Mouse (Mus musculus) embryo, embryonic 9.5 days (tissue): ENCODE measurements around the gene Lcn5.
A peak's percentile ranks its signal among the peaks of the same experiment; 100 is the strongest.

Experiments used
- DNase-seq: peaks from one replicate; pipeline ENCODE4 v3.0.0-alpha.2; 2017; ENCODE audit errors: extremely low spot score

Gene Lcn5

DNA sequence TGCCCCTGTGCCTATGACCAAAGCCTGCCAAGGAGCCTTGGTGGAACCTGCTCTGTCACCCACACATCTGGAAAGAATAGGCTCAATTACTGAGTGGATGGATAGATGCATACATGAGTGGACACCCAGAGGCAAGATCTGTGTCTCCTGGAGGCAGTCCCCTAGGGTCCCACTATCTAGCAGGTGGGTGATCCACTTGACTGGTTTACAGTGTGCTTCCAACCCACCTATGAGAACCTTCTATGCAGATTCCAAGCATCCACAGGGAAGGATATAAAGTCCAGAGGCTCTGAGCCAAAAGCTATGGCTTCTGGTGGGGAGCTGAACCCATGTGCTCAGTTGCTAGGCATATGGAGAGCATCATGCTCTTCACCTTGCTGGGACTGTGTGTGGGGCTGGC lies at the start of gene Lcn5:
TSS of gene Lcn5 (plus strand) at position 301 of the 400 bp plus-strand sequence.
- DNase-seq = no peak

DNA sequence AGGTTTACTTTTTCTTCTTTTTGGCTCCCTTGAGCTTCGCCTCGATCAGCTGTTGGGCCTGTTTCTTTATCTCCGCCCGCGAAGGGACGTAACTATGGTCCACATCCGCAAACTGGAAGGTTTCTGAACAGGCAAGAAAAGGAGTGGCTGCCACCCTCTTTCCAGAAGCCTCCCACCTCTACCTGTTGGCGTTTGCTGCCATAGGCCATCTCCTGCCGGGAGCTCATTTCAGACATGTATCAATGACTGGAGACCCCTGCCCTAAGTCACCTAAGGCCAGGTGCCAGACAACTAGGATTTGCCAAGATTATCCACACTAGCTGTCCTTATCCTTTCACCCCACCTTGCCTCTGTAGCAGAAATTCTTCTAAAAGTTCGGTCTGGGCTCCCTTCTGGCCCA lies 49.1 kb upstream of the Lcn5 start:
- no peak for DNase-seq

DNA sequence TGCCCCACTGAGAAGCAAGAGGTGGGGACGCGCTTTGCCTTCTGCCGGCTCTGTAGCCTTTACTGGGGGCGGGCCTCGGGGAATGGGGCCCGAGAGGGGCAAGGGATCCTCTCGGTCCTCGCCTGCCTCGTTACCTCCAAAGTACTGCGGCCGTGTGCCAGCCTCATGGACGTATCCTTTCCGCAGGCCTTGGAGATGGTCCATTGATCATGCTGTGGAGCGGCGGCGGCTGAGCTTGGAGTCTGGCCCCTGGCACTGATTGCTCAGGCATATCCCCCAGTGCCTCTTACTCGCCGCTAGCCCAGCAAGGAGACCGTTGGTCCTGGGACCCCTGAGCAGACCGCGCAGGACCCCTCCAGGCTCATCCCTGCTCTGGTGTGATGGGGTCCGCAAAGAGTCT lies 41.4 kb upstream of the Lcn5 start:
- no peak for DNase-seq

DNA sequence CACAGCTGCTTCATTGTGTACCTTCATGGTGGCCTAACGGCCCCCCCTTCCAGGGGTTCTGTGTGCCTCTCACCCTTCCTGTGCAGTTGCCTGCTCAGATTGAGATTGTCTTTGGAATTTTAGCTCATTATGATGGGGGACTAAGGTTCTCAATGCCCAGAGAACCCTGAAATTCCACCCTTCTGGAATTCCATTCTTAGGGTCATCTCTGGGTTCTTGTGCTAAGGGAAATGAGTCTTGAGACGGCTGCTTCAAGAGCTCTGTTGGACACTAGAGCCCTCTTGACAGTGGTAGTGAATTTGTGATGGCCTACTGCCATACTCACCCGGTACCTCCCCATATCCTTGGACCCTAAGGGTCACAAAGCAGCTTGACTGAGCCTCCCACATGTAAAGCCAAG lies 40.2 kb upstream of the Lcn5 start, which contains the start of gene Ccdc183:
TSS of gene Ccdc183 (minus strand) at position 101 of the 400 bp plus-strand sequence.
- DNase-seq = no peak

DNA sequence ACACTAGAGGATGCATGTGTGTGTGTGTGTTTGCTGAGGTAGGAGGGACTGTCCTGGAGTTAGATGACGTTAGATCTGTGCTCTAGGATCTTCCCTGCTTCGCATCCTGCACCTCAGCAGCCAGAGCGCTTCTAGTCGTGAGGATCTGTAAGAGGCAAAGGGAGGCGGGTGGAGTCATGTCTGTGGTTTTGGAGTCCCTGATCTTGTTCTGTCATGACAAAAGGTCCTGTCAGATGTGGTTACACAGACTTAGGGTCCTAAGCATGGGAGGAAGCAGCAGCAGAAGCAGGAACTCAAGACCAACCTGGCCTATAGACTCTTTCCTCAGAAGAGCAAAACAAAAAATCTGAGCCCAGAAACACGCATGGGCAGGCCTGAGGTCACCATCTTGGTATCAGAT lies 37.4 kb upstream of the Lcn5 start:
- no peak for DNase-seq

DNA sequence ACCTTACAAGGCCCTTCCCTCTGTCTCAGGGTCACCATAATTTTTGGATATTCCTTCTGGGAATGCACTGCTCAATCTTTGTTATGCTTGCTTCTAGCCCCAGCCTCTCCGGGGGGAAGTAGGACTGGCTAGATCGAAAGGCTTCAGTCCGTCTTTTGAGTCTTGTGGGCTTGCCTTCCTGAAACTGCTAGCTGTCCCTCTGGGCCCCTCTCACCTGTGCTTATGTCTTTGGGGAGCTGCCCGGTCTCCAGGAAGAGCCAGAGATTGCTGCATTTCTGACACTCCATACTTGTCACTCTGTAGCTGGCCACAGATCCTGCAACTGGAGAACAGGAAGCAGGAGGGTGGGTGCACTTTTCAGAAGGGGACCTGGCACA lies 36.9 kb upstream of the Lcn5 start:
- no peak for DNase-seq

DNA sequence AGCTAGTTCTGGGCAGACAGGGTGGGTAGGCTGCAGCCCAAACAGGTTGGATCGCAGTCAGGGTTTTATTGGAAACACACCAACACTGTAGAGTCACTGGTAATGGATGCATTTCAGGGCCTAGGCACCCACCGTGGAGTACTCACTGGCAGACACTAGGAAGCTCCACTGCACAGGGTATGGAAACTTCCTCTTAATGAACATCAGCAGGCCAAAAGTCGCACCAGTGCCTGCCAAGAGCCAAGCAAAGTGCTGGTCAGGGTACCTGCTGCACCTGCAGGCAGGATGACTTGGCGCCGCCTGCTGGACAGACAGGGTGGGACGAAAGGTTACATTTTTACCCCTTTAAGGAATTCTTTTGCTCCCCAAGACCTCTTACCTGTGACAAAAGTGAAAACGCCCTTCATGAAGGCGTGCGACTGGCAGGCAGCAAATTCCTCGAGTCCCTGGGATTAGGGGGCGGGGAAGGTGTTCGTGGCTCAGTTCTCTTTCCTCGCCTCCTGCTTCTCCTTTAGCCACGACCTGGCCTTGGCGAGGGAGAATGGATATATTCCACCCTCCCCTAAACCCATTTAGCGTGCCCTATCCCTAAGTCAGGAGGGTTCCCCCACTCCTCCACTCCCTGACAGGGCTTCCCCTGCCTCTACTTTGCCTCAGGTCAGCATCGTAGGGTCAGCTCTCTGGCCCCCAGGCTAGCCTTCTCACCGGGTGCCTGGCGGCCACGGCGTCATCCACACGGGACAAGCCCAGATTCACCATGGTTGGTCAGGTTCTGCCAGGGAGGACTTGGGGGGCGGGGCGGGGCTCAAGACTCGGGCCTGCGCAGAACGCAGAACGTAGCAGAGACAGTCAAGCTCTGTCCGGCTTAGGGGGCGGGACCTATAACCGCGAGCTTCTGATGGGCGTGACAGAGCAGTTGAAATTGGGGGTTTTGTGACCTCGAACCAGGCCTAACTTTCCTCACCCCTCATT lies 36.2 kb upstream of the Lcn5 start, which contains the start of gene Tmem141:
TSS of gene Tmem141 (minus strand) at position 777 of the 972 bp plus-strand sequence.
- peak; percentile 78 for DNase-seq

DNA sequence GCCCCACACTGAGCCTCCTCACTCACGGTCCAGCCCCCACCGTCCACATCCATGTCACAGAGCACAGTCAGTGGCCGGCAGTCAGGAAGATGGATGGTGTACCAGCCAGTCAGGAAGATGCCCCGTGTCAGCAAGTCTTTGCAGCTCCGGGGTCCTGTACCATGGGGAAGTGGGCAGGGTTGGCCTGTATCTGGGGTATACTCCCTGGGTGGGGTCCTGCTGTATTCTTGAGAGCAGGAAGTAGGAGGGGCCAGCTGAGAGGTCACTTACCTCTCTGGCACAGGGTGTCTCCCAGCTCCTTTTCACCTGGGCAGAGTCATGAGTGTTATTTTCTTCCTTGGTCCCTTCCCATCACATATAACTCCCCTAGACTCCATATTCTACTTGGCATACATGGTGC lies 31.8 kb upstream of the Lcn5 start:
- no peak for DNase-seq

DNA sequence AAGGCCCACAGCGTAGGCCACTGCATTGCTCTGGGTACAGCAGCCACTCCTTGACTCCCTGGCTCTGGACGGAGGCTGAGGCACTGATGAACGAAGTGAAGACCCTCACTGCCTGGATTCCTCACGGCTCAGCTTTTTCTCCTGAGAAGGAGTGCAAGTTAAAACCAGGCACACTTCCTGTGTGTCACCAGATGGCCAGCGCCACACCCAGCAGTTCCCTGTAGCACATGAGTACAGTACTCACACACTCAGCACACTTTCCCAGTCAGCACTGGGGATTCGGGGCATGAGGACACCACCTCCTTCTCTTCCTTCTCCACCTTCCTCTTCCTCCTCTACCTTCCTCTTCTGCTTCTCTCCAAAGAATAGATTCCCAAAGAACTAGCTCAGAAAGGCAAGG lies 29.9 kb upstream of the Lcn5 start, which contains the start of gene Fcna:
TSS of gene Fcna (minus strand) at position 220 of the 400 bp plus-strand sequence.
- no peak for DNase-seq

DNA sequence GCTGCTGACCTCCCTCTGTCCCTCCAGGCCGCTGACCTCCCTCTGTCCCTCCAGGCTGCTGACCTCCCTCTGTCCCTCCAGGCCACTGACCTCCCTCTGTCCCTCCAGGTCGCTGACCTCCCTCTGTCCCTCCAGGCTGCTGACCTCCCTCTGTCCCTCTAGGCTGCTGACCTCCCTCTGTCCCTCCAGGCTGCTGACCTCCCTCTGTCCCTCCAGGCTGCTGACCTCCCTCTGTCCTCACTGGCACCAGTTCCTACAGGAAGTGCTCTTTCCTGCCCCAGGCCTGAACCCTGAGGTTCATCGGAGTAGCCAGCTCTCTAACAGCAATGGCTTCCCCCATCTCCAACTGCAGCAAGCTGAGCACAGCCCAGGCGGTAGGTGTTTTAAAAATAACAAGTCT lies 29.0 kb upstream of the Lcn5 start:
- DNase-seq = no peak

DNA sequence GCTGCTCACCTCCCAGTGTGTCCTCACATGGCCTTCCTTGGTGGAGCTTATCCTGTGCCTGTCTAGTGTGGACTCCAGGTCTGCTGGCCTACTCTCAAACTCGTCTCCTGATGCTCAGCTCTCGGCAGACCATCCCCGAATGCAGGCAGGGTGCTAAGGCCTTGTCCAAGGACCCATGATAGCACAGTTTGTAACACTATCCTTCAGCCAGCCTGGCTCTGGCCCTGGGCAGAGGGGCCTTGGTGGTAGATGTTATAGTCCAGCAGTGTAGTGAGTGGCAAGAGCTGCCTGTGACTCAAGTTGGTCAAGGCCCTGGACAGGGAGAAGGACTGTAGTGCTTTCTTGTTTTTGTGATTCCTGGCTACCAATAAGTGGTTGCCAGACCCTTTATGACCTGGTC lies 24.1 kb upstream of the Lcn5 start:
- no peak for DNase-seq

DNA sequence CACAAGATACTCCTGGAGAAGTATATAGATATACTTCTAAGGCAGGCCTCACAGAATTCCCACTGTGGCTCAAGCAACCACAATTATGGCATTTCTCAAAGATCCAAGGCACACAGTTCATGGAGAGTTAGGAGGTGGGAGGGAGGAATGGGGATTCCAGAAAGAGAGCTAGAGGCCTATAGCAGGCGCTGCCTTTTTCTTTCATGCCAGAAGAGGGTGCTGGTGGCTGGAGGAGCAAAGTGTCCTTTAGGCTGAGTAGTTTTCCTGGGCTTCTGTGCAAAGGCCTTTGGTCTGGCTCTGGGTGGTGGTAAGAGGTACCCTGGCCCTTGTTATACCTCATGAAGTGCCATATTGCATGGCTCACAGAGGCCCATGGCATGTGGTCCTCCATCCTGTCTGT lies 23.7 kb upstream of the Lcn5 start:
- no peak for DNase-seq

DNA sequence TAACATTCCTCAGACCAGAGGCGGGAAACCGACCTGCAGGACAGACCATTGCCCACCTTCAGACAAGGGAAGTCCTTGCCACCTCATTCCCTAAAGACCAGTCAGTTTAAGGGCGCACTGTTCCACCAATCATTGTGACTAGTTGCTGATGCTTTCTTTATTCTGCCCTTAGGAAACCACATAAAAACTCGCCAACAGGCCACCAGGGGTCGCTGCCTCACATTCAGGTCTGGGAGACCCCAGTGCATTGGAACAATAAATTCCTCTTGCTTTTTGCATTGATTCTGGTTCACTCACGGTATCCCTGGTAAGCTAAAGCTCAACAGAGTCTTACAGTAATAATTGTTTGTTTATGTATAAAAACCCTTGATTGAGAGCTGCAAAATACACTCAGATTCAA lies 17.9 kb upstream of the Lcn5 start:
- DNase-seq = peak; percentile 39

DNA sequence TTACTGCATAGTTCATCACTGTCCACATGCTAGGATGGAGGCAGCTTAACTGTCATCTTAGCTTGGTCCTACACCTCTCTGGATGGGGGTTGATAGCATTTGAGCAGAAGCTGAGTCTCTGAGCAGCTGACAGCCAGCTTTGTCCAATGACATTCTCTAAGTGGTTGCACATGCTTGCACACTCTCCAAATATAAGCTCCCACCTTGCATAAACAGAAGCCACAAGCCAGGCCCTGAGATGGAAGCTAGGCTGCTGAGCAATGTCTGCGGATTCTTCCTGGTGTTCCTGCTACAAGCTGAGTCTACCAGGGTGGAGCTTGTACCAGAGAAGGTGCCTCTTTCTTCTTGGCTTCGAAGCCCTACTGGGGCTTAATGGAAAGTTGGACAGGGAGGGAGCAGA lies 4.8 kb upstream of the Lcn5 start, which contains the start of gene Lcn8:
TSS of gene Lcn8 (plus strand) at position 219 of the 400 bp plus-strand sequence.
- no peak for DNase-seq

DNA sequence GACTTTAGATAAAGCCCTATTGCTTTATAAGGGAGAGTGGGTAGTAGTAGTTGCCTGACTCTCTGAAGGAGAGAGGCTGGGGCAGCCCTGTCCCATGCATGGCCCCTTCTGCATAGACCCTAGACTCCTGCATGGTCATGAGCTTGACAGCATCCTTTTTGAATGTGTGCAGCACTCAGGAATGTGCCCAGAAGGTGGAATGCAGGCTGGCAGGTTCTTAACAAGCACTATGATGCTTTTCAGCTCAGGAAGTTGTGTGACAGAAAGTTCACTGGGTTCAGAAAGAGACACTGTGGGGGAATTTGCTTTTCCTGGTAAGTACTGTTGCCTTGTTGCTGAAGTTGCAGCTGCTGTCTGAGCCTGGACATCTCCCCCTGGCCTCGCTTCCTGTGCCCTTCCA lies 3.2 kb upstream of the Lcn5 start:
- no peak for DNase-seq

DNA sequence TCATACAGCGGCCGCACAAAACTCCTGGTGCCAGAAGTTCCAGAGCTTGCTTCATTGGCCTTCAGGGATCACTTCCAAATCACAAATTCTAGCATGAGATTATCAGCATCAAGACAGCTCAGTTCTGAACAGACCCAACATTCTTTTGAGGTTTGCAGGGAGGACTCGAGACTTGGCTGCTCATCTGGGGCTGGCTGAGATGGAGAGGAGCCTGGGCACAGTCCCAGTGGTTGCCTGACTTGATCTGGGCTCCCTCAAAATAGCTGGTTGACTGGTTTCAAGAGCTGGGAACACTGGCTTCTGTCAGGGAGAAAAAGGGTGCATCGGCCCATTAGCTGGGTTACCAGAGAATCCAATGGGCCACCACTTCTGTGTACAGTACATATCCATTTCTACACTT lies 1.1 kb upstream of the Lcn5 start:
- DNase-seq = no peak

DNA sequence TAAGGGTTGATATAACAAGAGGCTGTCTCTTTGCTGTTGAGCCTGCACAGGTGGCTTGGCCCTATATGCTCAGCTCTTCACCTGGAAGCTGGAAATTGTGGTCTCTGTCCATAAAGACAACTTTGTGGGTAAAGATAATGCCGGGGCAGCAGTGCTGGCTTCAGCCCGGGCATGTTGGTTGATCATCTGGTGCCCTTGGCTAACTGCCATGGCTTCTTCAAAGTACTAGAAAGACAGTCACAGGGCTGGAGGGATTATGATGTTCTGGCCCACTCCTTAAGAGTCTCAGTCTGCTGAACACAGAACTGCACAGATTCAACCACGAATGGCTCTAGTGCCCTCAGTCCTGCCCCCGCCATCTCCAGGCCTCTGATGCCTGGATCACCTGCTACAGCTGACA lies 506 bp upstream of the Lcn5 start:
- DNase-seq = no peak

DNA sequence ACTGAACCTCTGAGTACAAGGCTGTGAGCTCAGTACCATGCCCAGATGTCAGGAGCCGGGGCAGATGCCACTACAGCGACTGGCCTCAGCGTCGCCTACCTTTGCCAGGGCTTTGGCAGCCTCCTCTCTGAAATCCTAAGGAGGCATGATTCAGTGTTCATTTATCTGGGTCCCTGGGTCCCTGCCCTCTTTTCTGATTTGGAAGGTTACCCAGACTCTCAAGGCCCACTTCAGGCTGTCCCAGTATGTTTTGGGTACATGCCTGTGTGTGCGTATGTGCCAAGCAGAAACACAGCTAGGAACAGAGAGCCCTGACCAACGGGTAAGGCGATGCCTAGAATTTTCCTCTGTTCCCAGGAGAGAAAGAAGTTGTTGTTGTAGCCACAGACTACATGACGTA lies 2.5 kb downstream of the Lcn5 start:
- DNase-seq = no peak

DNA sequence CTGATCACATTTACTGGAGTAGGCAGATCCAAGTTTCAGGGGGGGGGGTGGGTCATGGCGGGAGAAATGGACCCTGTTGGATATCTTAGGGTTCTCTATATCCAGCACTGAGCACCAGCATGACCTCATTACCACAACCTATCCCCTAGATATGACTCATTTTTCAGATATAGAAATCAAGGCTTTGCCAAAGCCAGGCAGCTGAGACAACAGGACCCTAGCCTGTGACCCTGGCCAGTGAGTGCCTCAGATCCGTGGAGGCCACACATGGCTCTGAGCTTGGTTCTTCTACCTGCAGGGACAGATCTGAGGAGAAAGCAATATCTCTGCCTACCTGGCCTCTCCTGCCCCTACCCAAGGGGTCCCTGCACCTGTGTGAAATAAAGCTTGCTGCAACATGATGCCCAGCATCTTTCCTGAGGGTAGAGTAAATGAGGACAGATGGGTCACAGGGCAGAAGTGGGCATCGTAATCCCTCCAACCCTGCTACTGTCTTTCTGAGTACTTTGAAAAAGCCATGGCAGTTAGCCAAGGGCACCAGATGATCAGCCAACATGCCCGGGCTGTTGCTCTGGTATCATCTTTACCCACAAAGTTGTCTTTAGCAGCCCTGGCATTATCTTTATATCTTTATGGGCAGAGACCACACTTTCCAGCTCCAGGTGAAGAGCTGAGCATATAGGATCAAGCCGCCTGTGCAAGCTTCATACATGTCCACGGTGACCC lies 3.7 kb downstream of the Lcn5 start:
- DNase-seq = no peak

DNA sequence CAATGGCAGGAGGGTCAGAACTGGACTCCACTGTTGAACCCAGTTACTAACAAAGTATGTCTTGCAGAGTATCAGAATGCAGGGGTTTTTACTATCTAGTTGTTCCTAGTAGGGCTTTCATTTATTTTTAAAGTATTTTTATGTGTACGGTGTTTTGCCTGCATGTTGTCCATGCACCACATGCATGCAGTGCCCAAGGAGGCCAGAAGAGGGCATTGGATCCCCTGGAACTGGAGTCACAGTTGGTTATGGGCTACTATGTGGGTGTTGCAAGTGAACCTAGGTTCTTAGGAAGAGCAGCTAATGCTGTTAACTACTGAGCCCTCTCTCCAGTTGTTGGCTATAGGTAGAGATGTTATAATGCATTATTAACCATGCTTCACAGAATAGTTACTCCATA lies 5.8 kb downstream of the Lcn5 start:
- peak; percentile 52 for DNase-seq

DNA sequence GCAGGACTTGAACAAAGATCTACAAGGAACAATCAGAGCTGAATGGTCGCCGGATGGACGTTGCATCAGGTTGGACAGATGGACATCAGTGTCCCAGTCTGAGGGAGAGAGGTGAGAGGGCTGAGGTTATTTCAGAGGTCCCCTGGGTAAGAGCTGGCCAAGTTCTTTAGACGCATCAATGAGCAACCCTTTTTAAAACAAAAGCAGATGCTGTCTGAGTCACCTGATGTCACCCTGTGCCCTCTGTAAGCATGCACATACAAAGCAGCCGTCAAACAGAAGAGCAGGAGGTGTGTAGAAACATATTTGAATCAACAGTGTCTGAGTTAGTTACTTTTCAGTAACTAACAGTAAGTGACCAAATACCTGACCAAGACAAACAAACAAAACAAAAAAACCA lies 6.4 kb downstream of the Lcn5 start:
- no peak for DNase-seq

DNA sequence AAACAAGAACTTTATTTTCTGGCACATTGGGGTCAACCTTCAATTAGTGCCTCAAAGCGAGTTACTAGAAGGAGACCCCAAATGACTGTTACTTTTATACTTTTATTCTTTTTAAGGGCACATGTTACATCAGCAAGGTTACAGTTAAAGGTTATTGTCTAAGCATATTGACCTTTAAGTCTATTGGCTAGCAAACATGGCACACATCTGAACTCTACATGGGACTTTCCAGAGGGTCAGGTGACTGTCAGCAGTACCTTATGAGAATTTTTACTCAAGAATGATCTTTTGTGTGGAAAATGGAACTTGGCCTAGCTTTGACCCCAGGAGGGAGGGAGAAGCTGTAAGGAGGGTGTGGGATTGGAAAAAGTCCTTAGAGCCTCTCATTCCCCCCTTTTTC lies 8.8 kb downstream of the Lcn5 start:
- DNase-seq = no peak

DNA sequence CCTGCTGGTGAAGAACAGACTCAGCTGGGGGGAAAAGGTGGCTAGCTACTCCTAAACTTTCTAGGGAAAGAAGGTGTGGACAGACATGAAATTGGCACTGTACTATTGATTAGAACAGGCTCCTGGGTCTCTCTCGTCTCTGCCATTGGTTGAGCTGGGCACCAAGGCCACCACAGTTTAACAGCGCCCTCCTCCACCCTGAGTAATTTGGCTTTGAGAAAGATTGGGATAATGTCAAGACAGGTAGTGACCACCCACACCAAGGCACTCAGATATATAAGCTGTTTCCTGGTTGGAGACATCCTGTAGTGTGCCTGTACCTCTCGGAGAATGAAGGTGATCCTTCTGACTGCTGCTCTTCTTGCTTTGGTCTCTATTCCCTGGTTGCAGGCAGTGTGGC lies 18.7 kb downstream of the Lcn5 start, which contains the start of gene Lcn6:
TSS of gene Lcn6 (plus strand) at position 301 of the 400 bp plus-strand sequence.
- DNase-seq = no peak
